Mouse (Mus musculus): ENCODE data around the gene Adamts14.

- TF ChIP-seq CTCF (IDR thresholded peaks at IDR 0.05; ENCODE audit: borderline replicate concordance, insufficient read depth, low read depth, low read length), result no peak
- no peak for TF ChIP-seq POLR2A (IDR thresholded peaks at IDR 0.05; ENCODE audit: borderline replicate concordance, insufficient read depth, low read length)
Observed at GRCm38 (mm10) chr10:61187001-61187400, 86.2 kb downstream of the Adamts14 start.

All from cerebellum, adult 2 months (tissue).